Mouse (Mus musculus): Measurements from ENCODE around the gene Mbd3l2. TPM values are rescaled to one million over a fixed set of nuclear protein-coding genes. Genes with fewer than 3 reads are reported as not detected.

Gene Mbd3l2
- polyA plus RNA-seq, 1 experiment, result not detected

DNA sequence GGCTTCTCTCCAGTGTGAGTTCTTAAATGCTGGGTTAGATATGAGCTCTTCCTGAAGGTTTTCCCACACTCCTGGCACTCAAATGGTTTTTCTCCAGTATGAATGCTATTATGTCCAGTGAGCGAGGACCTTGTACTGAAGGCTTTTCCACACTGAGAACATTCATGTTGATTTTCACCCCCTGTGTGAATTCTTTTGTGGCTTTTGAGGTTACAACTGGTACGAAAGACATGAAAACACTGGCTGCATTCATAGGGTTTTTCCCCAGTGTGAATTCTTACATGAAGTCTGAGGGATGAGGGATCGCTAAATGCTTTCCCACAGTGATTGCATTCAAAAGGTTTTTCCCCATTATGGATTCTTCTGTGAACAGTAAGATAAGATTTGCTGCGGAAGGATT is 26.1 kb downstream of the Mbd3l2 start:
- Histone ChIP-seq H3K27me3 (ENCODE audit: control insufficient read depth, insufficient read depth, low read length) (no peaks in the 10 kb centered on the region), H3K4me3 (ENCODE audit: extremely low read depth, insufficient read depth, insufficient read length) (no peak overlapping the region), H3K27ac (ENCODE audit: insufficient read depth, low read length) (no peak overlapping the region), H3K4me1 (ENCODE audit: control insufficient read depth, insufficient read depth, insufficient read length) (no peaks in the 10 kb centered on the region), H3K36me3 (ENCODE audit: control insufficient read depth, insufficient read depth, low read length) (no peaks in the 10 kb centered on the region; the same call in 1 of the 2 replicates)
- WGBS, result 91% methylated on average over 4 of the region's 4 CpGs
- TF ChIP-seq POLR2A (IDR thresholded peaks at IDR 0.05; ENCODE audit: low read depth, low read length) (no peak), CTCF (IDR thresholded peaks at IDR 0.05; ENCODE audit: extremely low read depth, insufficient read depth, insufficient read length, insufficient replicate concordance) (no peak)
- DNase-seq (ENCODE audit: low read depth in 1 of 2, low spot score in 2 of 2), result no peak

DNA sequence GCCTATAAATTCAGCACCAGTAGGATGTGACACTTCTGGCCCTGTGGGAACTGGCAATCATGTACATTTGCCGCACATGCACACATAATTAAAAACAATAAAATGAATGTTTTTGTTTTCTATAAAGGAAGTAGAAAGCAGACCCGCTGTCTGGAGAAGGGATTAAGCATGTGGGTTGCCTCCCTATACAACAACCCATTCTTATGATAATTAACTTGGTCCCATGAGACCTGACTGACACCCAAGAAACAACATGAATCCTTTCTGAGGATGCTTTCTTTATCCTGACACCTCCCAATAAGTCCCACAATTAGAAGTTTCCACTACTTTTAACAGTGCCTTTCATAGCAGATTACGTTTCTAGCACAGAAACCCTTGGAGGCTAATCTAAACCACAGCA is 36.9 kb downstream of the Mbd3l2 start:
- H3K27ac ChIP-seq (ENCODE audit: insufficient read depth, low read length), result no peak overlapping the region
- H3K4me3 ChIP-seq (ENCODE audit: extremely low read depth, insufficient read depth, insufficient read length), result no peak overlapping the region
- 85% methylated on average over 3 of the region's 3 CpGs for WGBS
- no peaks in the 10 kb centered on the region for H3K36me3 ChIP-seq (ENCODE audit: control insufficient read depth, insufficient read depth, low read length)
- H3K4me1 ChIP-seq (ENCODE audit: control insufficient read depth, insufficient read depth, insufficient read length), result no peaks in the 10 kb centered on the region
- TF ChIP-seq POLR2A (IDR thresholded peaks at IDR 0.05; ENCODE audit: low read depth, low read length), result no peak
- TF ChIP-seq CTCF (IDR thresholded peaks at IDR 0.05; ENCODE audit: extremely low read depth, insufficient read depth, insufficient read length, insufficient replicate concordance), result no peak
- no peaks in the 10 kb centered on the region for H3K27me3 ChIP-seq (ENCODE audit: control insufficient read depth, insufficient read depth, low read length)
- no peak for DNase-seq (ENCODE audit: low read depth in 1 of 2, low spot score in 2 of 2)

DNA sequence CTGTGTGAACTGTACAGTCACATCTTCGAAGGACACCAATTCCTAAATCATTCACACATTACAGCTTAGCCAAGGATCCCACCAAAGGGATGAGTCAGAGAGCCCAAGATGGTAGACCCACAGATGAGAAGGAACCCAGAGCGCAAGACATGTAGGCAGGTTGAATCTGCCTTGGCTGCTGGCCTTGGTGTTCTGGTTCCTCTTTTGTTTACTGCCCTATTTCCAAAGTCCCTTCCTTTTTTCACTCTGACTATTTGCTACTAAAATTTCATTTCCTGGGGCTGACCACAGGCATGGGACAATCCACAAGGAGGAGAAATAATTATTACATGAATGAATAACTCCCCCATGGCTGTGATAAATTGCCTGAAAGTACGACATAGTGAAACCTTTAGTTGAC is 37.6 kb downstream of the Mbd3l2 start:
- no peaks in the 10 kb centered on the region for H3K36me3 ChIP-seq (ENCODE audit: control insufficient read depth, insufficient read depth, low read length)
- H3K27me3 ChIP-seq (ENCODE audit: control insufficient read depth, insufficient read depth, low read length), result no peaks in the 10 kb centered on the region
- WGBS, result 87% methylated on average over 3 of the region's 3 CpGs
- TF ChIP-seq POLR2A (IDR thresholded peaks at IDR 0.05; ENCODE audit: low read depth, low read length), result no peak
- TF ChIP-seq CTCF (IDR thresholded peaks at IDR 0.05; ENCODE audit: extremely low read depth, insufficient read depth, insufficient read length, insufficient replicate concordance), result no peak
- no peaks in the 10 kb centered on the region; the same call in 1 of the 2 replicates for H3K4me1 ChIP-seq (ENCODE audit: control insufficient read depth, insufficient read depth, insufficient read length)
- no peak for DNase-seq (ENCODE audit: low read depth in 1 of 2, low spot score in 2 of 2)
- no peak overlapping the region for H3K4me3 ChIP-seq (ENCODE audit: extremely low read depth, insufficient read depth, insufficient read length)
- no peak overlapping the region for H3K27ac ChIP-seq (ENCODE audit: insufficient read depth, low read length)

DNA sequence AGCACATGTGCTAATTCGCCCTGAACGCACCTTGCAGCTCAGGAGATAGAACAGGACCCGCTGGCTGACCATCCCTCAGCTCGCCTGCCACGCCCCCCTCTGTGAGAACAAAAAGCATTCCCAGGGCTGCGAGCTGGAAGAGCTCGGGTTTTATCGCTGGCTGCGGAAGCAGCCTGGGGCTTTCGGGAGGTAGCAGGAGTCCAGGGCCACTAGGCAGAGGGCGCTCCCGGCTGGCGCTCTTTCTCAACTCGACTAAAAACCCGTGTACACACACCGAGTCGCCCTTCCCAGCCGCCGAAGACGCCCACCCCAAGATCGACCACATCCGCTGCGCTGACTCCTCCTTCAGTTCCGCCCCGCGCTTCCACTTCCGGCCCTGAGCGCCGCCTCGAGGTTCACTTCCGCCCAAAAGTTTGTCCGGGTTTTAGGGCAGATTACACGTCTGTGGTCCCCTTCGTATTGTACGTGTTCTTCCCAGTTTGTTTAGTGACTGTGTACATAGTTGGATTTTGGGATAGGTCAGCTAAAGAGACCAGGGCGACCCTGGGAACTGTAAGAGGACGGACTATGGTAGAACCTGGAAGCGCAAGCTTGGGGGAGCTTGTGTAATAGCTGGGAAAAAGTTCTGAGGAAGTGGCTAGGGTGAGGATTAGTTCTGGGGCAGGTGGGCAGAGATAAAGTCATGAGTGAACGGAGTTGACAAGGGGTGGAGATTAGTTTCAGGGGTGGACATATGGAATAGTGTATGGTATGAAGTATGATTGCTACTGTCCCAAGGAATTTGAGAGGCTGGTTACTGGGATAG is 43.1 kb downstream of the Mbd3l2 start:
- H3K4me3 ChIP-seq (ENCODE audit: extremely low read depth, insufficient read depth, insufficient read length), result peak overlapping the region; percentile 69
- H3K27ac ChIP-seq (ENCODE audit: insufficient read depth, low read length), result peak overlapping the region; percentile 58
- WGBS, result 6% methylated on average over 39 of the region's 39 CpGs
- H3K36me3 ChIP-seq (ENCODE audit: control insufficient read depth, insufficient read depth, low read length), result no peaks in the 10 kb centered on the region
- no peaks in the 10 kb centered on the region; the same call in 1 of the 2 replicates for H3K4me1 ChIP-seq (ENCODE audit: control insufficient read depth, insufficient read depth, insufficient read length)
- no peaks in the 10 kb centered on the region for H3K27me3 ChIP-seq (ENCODE audit: control insufficient read depth, insufficient read depth, low read length)
- no peak for TF ChIP-seq CTCF (IDR thresholded peaks at IDR 0.05; ENCODE audit: extremely low read depth, insufficient read depth, insufficient read length, insufficient replicate concordance)
- TF ChIP-seq POLR2A (IDR thresholded peaks at IDR 0.05; ENCODE audit: low read depth, low read length), result no peak
- peak; percentile 42 to 63 for DNase-seq (ENCODE audit: low read depth in 1 of 2, low spot score in 2 of 2)

DNA sequence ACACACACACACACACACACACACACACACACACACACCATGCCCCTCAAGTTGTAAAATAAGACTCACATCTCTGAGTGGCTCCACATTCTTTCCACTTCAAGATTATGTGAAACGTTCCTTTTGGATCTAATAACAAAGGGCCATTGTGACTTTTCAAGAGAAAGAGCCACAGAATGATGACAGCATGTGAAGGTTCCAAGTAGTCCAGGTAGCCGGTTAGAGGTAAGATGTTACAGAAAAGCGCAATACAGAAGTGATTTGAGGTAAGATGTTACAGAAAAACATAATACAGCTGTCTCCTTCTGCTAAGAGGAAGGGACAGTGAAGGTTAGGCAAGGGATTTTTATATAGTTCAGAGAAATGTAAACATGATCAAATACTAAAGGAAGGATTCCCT is 47.7 kb downstream of the Mbd3l2 start, which contains the start of the genes Zfp558 and Mbd3l1:
Zfp558 (minus strand) TSS at position 101 of the 400 bp plus-strand sequence.
Mbd3l1 (plus strand) TSS at position 192 of the 400 bp plus-strand sequence.
- no peaks in the 10 kb centered on the region for H3K36me3 ChIP-seq (ENCODE audit: control insufficient read depth, insufficient read depth, low read length)
- TF ChIP-seq CTCF (IDR thresholded peaks at IDR 0.05; ENCODE audit: extremely low read depth, insufficient read depth, insufficient read length, insufficient replicate concordance), result no peak
- TF ChIP-seq POLR2A (IDR thresholded peaks at IDR 0.05; ENCODE audit: low read depth, low read length), result no peak
- H3K4me3 ChIP-seq (ENCODE audit: extremely low read depth, insufficient read depth, insufficient read length), result no peak within 1 kb of the TSS
- H3K27me3 ChIP-seq (ENCODE audit: control insufficient read depth, insufficient read depth, low read length), result no peaks in the 10 kb centered on the region
- 80% methylated on average over 3 of the region's 3 CpGs for WGBS
- no peak within 1 kb of the TSS for H3K27ac ChIP-seq (ENCODE audit: insufficient read depth, low read length)
- no peak for DNase-seq (ENCODE audit: low read depth in 1 of 2, low spot score in 2 of 2)
- H3K4me1 ChIP-seq (ENCODE audit: control insufficient read depth, insufficient read depth, insufficient read length), result no peaks in the 10 kb centered on the region

Other genes starting within 250 kb of the Mbd3l2 start
- 13.6 and 25.5 TPM in 2 replicates for gene Chordc1, start 138.5 kb upstream of the Mbd3l2 start, polyA plus RNA-seq (2012; rRNA removed)
- 0.07 TPM in 2 replicates for gene Naalad2, start 27.7 kb upstream of the Mbd3l2 start, polyA plus RNA-seq (2012; rRNA removed)
- gene Ubtfl1, start 26.2 kb upstream of the Mbd3l2 start, polyA plus RNA-seq (2012; rRNA removed), result not detected in 2 replicates
- gene Zfp558, start 47.6 kb downstream of the Mbd3l2 start, polyA plus RNA-seq (2012; rRNA removed), result 0.05 and 0.14 TPM in 2 replicates
- gene Mbd3l1, start 47.7 kb downstream of the Mbd3l2 start, polyA plus RNA-seq (2012; rRNA removed), result not detected in 2 replicates
- 0.31 and 0.46 TPM in 2 replicates for gene Muc16, start 243.9 kb downstream of the Mbd3l2 start, polyA plus RNA-seq (2012; rRNA removed)